Mouse (Mus musculus): Measurements from ENCODE around the gene Rapgef2. TPM values are rescaled to one million over a fixed set of nuclear protein-coding genes. Genes with fewer than 3 reads are reported as not detected.

Gene Rapgef2
- polyA plus RNA-seq, 1 experiment from 2014 or later, result 14.6 TPM

GRCm38 (mm10) chr3:79191471-79191870, 94.8 kb downstream of the Rapgef2 start:
- 75% methylated on average over 11 of the region's 11 CpGs for WGBS
- Histone ChIP-seq H3K4me3 (ENCODE audit: low read depth, low read length) (no peak overlapping the region), H3K27me3 (ENCODE audit: control insufficient read depth, insufficient read depth, low read length) (no peaks in the 10 kb centered on the region), H3K4me2 (ENCODE audit: low read depth, low read length) (no peak overlapping the region), H3K9me3 (ENCODE audit: control insufficient read depth, low read length) (no peaks in the 10 kb centered on the region), H3K4me1 (ENCODE audit: control insufficient read depth, insufficient read depth, low read length) (0 out of 2 replicates have a peak, but pooled peaks cover 6% of the 10 kb centered on the region), H3K36me3 (ENCODE audit: control insufficient read depth, insufficient read depth, low read length) (no peaks in the 10 kb centered on the region), H3K27ac (ENCODE audit: low read depth, low read length) (no peak overlapping the region), H3K9ac (replicated peaks; ENCODE audit: low read depth, low read length) (no peak overlapping the region)
- no peak for ATAC-seq (ENCODE audit: low read depth)

- H3K4me2 ChIP-seq (ENCODE audit: low read depth, low read length), result no peak overlapping the region
- no peak overlapping the region for H3K27ac ChIP-seq (ENCODE audit: low read depth, low read length)
- H3K27me3 ChIP-seq (ENCODE audit: control insufficient read depth, insufficient read depth, low read length), result no peaks in the 10 kb centered on the region
- 72% methylated on average over 3 of the region's 3 CpGs for WGBS
- 0 out of 2 replicates have a peak, but pooled peaks cover 6% of the 10 kb centered on the region for H3K4me1 ChIP-seq (ENCODE audit: control insufficient read depth, insufficient read depth, low read length)
- H3K9ac ChIP-seq (replicated peaks; ENCODE audit: low read depth, low read length), result no peak overlapping the region
- no peak overlapping the region for H3K4me3 ChIP-seq (ENCODE audit: low read depth, low read length)
- ATAC-seq (ENCODE audit: low read depth), result no peak
- no peaks in the 10 kb centered on the region for H3K9me3 ChIP-seq (ENCODE audit: control insufficient read depth, low read length)
- H3K36me3 ChIP-seq (ENCODE audit: control insufficient read depth, insufficient read depth, low read length), result no peaks in the 10 kb centered on the region
Measured at GRCm38 (mm10) chr3:79190377-79190776, 95.9 kb downstream of the Rapgef2 start.

- no peak overlapping the region for H3K9ac ChIP-seq (replicated peaks; ENCODE audit: low read depth, low read length)
- H3K4me3 ChIP-seq (ENCODE audit: low read depth, low read length), result no peak overlapping the region
- 0 out of 2 replicates have a peak, but pooled peaks cover 3% of the 10 kb centered on the region for H3K4me1 ChIP-seq (ENCODE audit: control insufficient read depth, insufficient read depth, low read length)
- no peaks in the 10 kb centered on the region for H3K9me3 ChIP-seq (ENCODE audit: control insufficient read depth, low read length)
- no peaks in the 10 kb centered on the region for H3K27me3 ChIP-seq (ENCODE audit: control insufficient read depth, insufficient read depth, low read length)
- no peak overlapping the region for H3K27ac ChIP-seq (ENCODE audit: low read depth, low read length)
- 72% methylated on average over 1 of the region's 1 CpGs for WGBS
- no peak overlapping the region for H3K4me2 ChIP-seq (ENCODE audit: low read depth, low read length)
- H3K36me3 ChIP-seq (ENCODE audit: control insufficient read depth, insufficient read depth, low read length), result no peaks in the 10 kb centered on the region
- ATAC-seq (ENCODE audit: low read depth), result no peak
Measured at GRCm38 (mm10) chr3:79187912-79188311, 98.4 kb downstream of the Rapgef2 start.

GRCm38 (mm10) chr3:79182290-79182689, 104.0 kb downstream of the Rapgef2 start:
- H3K36me3 ChIP-seq (ENCODE audit: control insufficient read depth, insufficient read depth, low read length), result no peaks in the 10 kb centered on the region
- H3K4me2 ChIP-seq (ENCODE audit: low read depth, low read length), result no peak overlapping the region
- no peak overlapping the region for H3K9ac ChIP-seq (replicated peaks; ENCODE audit: low read depth, low read length)
- H3K4me3 ChIP-seq (ENCODE audit: low read depth, low read length), result no peak overlapping the region
- 79% methylated on average over 3 of the region's 3 CpGs for WGBS
- H3K27me3 ChIP-seq (ENCODE audit: control insufficient read depth, insufficient read depth, low read length), result no peaks in the 10 kb centered on the region
- H3K4me1 ChIP-seq (ENCODE audit: control insufficient read depth, insufficient read depth, low read length), result 0 out of 2 replicates have a peak, but pooled peaks cover 4% of the 10 kb centered on the region
- no peak for ATAC-seq (ENCODE audit: low read depth)
- no peak overlapping the region for H3K27ac ChIP-seq (ENCODE audit: low read depth, low read length)
- H3K9me3 ChIP-seq (ENCODE audit: control insufficient read depth, low read length), result no peaks in the 10 kb centered on the region

- no peak for ATAC-seq (ENCODE audit: low read depth)
- no peaks in the 10 kb centered on the region for H3K27me3 ChIP-seq (ENCODE audit: control insufficient read depth, insufficient read depth, low read length)
- H3K4me2 ChIP-seq (ENCODE audit: low read depth, low read length), result 0 out of 2 replicates have a peak overlapping the region, but pooled peaks have one; percentile 7
- H3K36me3 ChIP-seq (ENCODE audit: control insufficient read depth, insufficient read depth, low read length), result no peaks in the 10 kb centered on the region
- WGBS, result 72% methylated on average over 24 of the region's 24 CpGs
- 0 out of 2 replicates have a peak, but pooled peaks cover 4% of the 10 kb centered on the region for H3K4me1 ChIP-seq (ENCODE audit: control insufficient read depth, insufficient read depth, low read length)
- no peak overlapping the region for H3K9ac ChIP-seq (replicated peaks; ENCODE audit: low read depth, low read length)
- no peak overlapping the region for H3K4me3 ChIP-seq (ENCODE audit: low read depth, low read length)
- 0 out of 2 replicates have a peak overlapping the region, but pooled peaks have one; percentile 28 for H3K27ac ChIP-seq (ENCODE audit: low read depth, low read length)
- H3K9me3 ChIP-seq (ENCODE audit: control insufficient read depth, low read length), result no peaks in the 10 kb centered on the region
Measured at GRCm38 (mm10) chr3:79181248-79181991, 104.9 kb downstream of the Rapgef2 start.

- H3K4me3 ChIP-seq (ENCODE audit: low read depth, low read length), result no peak overlapping the region
- no peak for ATAC-seq (ENCODE audit: low read depth)
- no peaks in the 10 kb centered on the region for H3K36me3 ChIP-seq (ENCODE audit: control insufficient read depth, insufficient read depth, low read length)
- H3K9ac ChIP-seq (replicated peaks; ENCODE audit: low read depth, low read length), result no peak overlapping the region
- H3K27ac ChIP-seq (ENCODE audit: low read depth, low read length), result no peak overlapping the region
- H3K4me1 ChIP-seq (ENCODE audit: control insufficient read depth, insufficient read depth, low read length), result 0 out of 2 replicates have a peak, but pooled peaks cover 4% of the 10 kb centered on the region
- 66% methylated on average over 8 of the region's 8 CpGs for WGBS
- H3K9me3 ChIP-seq (ENCODE audit: control insufficient read depth, low read length), result no peaks in the 10 kb centered on the region
- no peak overlapping the region for H3K4me2 ChIP-seq (ENCODE audit: low read depth, low read length)
- no peaks in the 10 kb centered on the region for H3K27me3 ChIP-seq (ENCODE audit: control insufficient read depth, insufficient read depth, low read length)
Measured at GRCm38 (mm10) chr3:79180086-79180485, 106.2 kb downstream of the Rapgef2 start.

GRCm38 (mm10) chr3:79179499-79180053, 106.7 kb downstream of the Rapgef2 start:
- WGBS, result 98% methylated on average over 2 of the region's 2 CpGs
- 0 out of 2 replicates have a peak, but pooled peaks cover 4% of the 10 kb centered on the region for H3K4me1 ChIP-seq (ENCODE audit: control insufficient read depth, insufficient read depth, low read length)

GRCm38 (mm10) chr3:79178708-79179107, 107.6 kb downstream of the Rapgef2 start:
- Histone ChIP-seq H3K36me3 (ENCODE audit: control insufficient read depth, insufficient read depth, low read length) (no peaks in the 10 kb centered on the region), H3K9ac (replicated peaks; ENCODE audit: low read depth, low read length) (no peak overlapping the region), H3K27me3 (ENCODE audit: control insufficient read depth, insufficient read depth, low read length) (no peaks in the 10 kb centered on the region), H3K4me3 (ENCODE audit: low read depth, low read length) (no peak overlapping the region), H3K4me1 (ENCODE audit: control insufficient read depth, insufficient read depth, low read length) (0 out of 2 replicates have a peak, but pooled peaks cover 4% of the 10 kb centered on the region), H3K27ac (ENCODE audit: low read depth, low read length) (no peak overlapping the region), H3K9me3 (ENCODE audit: control insufficient read depth, low read length) (no peaks in the 10 kb centered on the region), H3K4me2 (ENCODE audit: low read depth, low read length) (no peak overlapping the region)
- no peak for ATAC-seq (ENCODE audit: low read depth)
- WGBS, result 52% methylated on average over 3 of the region's 3 CpGs

More at GRCm38 (mm10) chr3:79179499-79180053, 106.7 kb downstream of the Rapgef2 start:
- ATAC-seq (ENCODE audit: low read depth), result 0 out of 2 replicates have a peak, but pooled peaks have one; percentile 34
- H3K4me3 ChIP-seq (ENCODE audit: low read depth, low read length), result no peak overlapping the region
- no peak overlapping the region for H3K27ac ChIP-seq (ENCODE audit: low read depth, low read length)
- no peaks in the 10 kb centered on the region for H3K36me3 ChIP-seq (ENCODE audit: control insufficient read depth, insufficient read depth, low read length)
- H3K27me3 ChIP-seq (ENCODE audit: control insufficient read depth, insufficient read depth, low read length), result no peaks in the 10 kb centered on the region
- no peaks in the 10 kb centered on the region for H3K9me3 ChIP-seq (ENCODE audit: control insufficient read depth, low read length)
- no peak overlapping the region for H3K4me2 ChIP-seq (ENCODE audit: low read depth, low read length)
- H3K9ac ChIP-seq (replicated peaks; ENCODE audit: low read depth, low read length), result no peak overlapping the region

- Histone ChIP-seq H3K9ac (replicated peaks; ENCODE audit: low read depth, low read length) (no peak overlapping the region), H3K4me2 (ENCODE audit: low read depth, low read length) (no peak overlapping the region), H3K9me3 (ENCODE audit: control insufficient read depth, low read length) (no peaks in the 10 kb centered on the region), H3K27ac (ENCODE audit: low read depth, low read length) (no peak overlapping the region), H3K27me3 (ENCODE audit: control insufficient read depth, insufficient read depth, low read length) (no peaks in the 10 kb centered on the region), H3K4me1 (ENCODE audit: control insufficient read depth, insufficient read depth, low read length) (0 out of 2 replicates have a peak, but pooled peaks cover 4% of the 10 kb centered on the region), H3K4me3 (ENCODE audit: low read depth, low read length) (no peak overlapping the region), H3K36me3 (ENCODE audit: control insufficient read depth, insufficient read depth, low read length) (no peaks in the 10 kb centered on the region)
- no peak for ATAC-seq (ENCODE audit: low read depth)
- 70% methylated on average over 6 of the region's 6 CpGs for whole genome bisulfite sequencing
Measured at GRCm38 (mm10) chr3:79178070-79178469, 108.2 kb downstream of the Rapgef2 start.

Measured in neural tube, embryonic 14.5 days (tissue).